Mouse (Mus musculus) intestine, postnatal 0 days (tissue): Measurements from ENCODE around the gene Hamp2. TPM values are rescaled to one million over a fixed set of nuclear protein-coding genes. Genes with fewer than 3 reads are reported as not detected.

Source experiments
- ATAC-seq: fragments of 200-750 bp; cut with Nextera tagmentation; 2 replicates; pipeline ENCODE4 v1.8.0; 2017; ENCODE audit warnings: mild to moderate bottlenecking, moderate TSS enrichment, moderate library complexity
- H3K27ac ChIP-seq: fragments of 300-500 bp; sonication (generic); 2 replicates; pipeline ENCODE4 v1.5.1; 2014; ENCODE audit warnings: mild to moderate bottlenecking, low read depth, low read length, moderate library complexity
- H3K27me3 ChIP-seq: fragments of 300-500 bp; sonication (generic); replicated peaks from 2 replicates; pipeline ENCODE4 v1.6.1; 2014; ENCODE audit warnings: low read length, mixed read lengths; ENCODE audit not compliant: control insufficient read depth, insufficient read depth
- H3K36me3 ChIP-seq: fragments of 300-500 bp; sonication (generic); 2 replicates; pipeline ENCODE4 v1.6.1; 2014; ENCODE audit warnings: mild to moderate bottlenecking, moderate library complexity; ENCODE audit not compliant: control insufficient read depth, insufficient read depth
- H3K4me1 ChIP-seq: fragments of 300-500 bp; sonication (generic); replicated peaks from 2 replicates; pipeline ENCODE4 v1.6.1; 2014; ENCODE audit warnings: antibody characterized with exemption, low read length, mixed read lengths; ENCODE audit not compliant: control insufficient read depth, insufficient read depth
- H3K4me2 ChIP-seq: fragments of 300-500 bp; sonication (generic); replicated peaks from 2 replicates; pipeline ENCODE4 v1.6.1; 2014; ENCODE audit warnings: low read depth, mild to moderate bottlenecking, moderate library complexity
- H3K4me3 ChIP-seq: fragments of 300-500 bp; sonication (generic); 2 replicates; pipeline ENCODE4 v1.5.1; 2014; ENCODE audit warnings: low read depth, low read length
- H3K9ac ChIP-seq: fragments of 300-500 bp; sonication (generic); 2 replicates; pipeline ENCODE4 v1.6.1; 2014; ENCODE audit warnings: mild to moderate bottlenecking, low read depth, low read length
- H3K9me3 ChIP-seq: fragments of 300-500 bp; sonication (generic); 2 replicates; pipeline ENCODE4 v1.6.1; 2016; ENCODE audit warnings: mixed run types; ENCODE audit not compliant: control insufficient read depth
- CTCF ChIP-seq: sonication (generic); IDR thresholded peaks from 2 replicates; pipeline ENCODE4 v1.5.1; 2016; ENCODE audit warnings: low read depth, mild to moderate bottlenecking, control low read depth, antibody characterized with exemption, moderate library complexity
- WGBS: fragments of 180-500 bp; shearing (Covaris S2); extraction: QIAGEN DNeasy Blood & Tissue Kit; methylation state at CpG from one replicate; pipeline ENCODE4 v1.1.7; 2014; 5-methylcytosine and 5-hydroxymethylcytosine counted together
- polyA plus RNA-seq: library from polyadenylated mRNA; unstranded; fragments of >200 nt; fragmentation: Nextera tagmentation; extraction: Ambion mirVana; gene quantifications from 2 replicates; pipeline ENCODE4 v1.2.1, GENCODE M21; 2015

Hamp2 gene
- polyA plus RNA-seq, 1 experiment from 2014 or later, result not detected

GRCm38 (mm10) chr7:30890681-30891080 lies 33.8 kb downstream of the Hamp2 start:
- Histone ChIP-seq H3K36me3 (no peaks in the 10 kb centered on the region), H3K4me2 (no peak overlapping the region), H3K27me3 (no peaks in the 10 kb centered on the region), H3K27ac (no peak overlapping the region), H3K4me1 (no peaks in the 10 kb centered on the region), H3K9ac (no peak overlapping the region), H3K9me3 (no peaks in the 10 kb centered on the region), H3K4me3 (no peak overlapping the region)
- 25% methylated on average over 2 of the region's 2 CpGs for WGBS
- TF ChIP-seq CTCF, result no peak
- no peak for ATAC-seq

- Histone ChIP-seq H3K9me3 (no peaks in the 10 kb centered on the region), H3K9ac (no peak overlapping the region), H3K36me3 (no peaks in the 10 kb centered on the region), H3K27ac (no peak overlapping the region), H3K4me1 (no peaks in the 10 kb centered on the region), H3K27me3 (no peaks in the 10 kb centered on the region), H3K4me2 (no peak overlapping the region), H3K4me3 (no peak overlapping the region)
- no peak for ATAC-seq
- no peak for TF ChIP-seq CTCF
- WGBS, result 65% methylated on average over 7 of the region's 7 CpGs
These were observed 35.7 kb downstream of the Hamp2 start for GRCm38 (mm10) chr7:30888786-30889185.

DNA sequence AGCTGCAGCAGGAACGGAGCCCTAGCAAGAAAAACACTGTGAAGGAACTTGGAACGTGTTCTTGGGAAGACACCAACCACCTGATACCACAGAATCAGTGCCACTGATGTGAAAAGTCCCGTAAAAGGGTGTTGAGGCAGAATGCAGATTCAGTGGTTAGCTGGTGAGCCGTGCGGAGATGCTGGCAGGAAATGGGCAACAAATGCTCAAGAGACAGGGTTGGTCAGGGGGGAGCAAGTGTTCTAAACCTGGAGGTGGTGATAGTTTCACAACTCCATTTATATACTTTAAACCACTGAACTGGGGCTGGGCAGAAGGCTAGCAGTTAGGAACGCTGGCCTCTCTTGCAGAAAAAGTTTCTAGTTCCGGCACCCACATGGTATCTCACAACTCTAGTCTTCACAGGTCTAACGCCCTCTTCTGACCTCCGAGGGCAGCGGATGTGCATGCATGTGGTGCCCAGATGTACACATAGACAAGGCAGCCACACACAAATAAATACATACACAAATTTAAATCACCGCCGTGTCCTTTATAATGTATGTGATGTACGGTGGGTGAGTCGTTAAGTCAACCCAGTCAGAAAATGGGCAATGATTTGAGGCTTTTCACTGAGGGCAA lies 36.8 kb downstream of the Hamp2 start:
- no peaks in the 10 kb centered on the region for H3K4me1 ChIP-seq
- no peaks in the 10 kb centered on the region for H3K27me3 ChIP-seq
- WGBS, result 85% methylated on average over 14 of the region's 14 CpGs
- no peaks in the 10 kb centered on the region for H3K9me3 ChIP-seq
- no peak for TF ChIP-seq CTCF
- H3K4me2 ChIP-seq, result no peak overlapping the region
- H3K9ac ChIP-seq, result no peak overlapping the region
- H3K27ac ChIP-seq, result no peak overlapping the region
- H3K4me3 ChIP-seq, result no peak overlapping the region
- H3K36me3 ChIP-seq, result no peaks in the 10 kb centered on the region
- no peak for ATAC-seq

- Histone ChIP-seq H3K36me3 (no peaks in the 10 kb centered on the region), H3K4me1 (no peaks in the 10 kb centered on the region), H3K27me3 (no peaks in the 10 kb centered on the region), H3K4me2 (no peak overlapping the region), H3K9ac (no peak overlapping the region), H3K27ac (no peak overlapping the region), H3K9me3 (no peaks in the 10 kb centered on the region), H3K4me3 (no peak overlapping the region)
- ATAC-seq, result no peak
- 83% methylated on average over 4 of the region's 4 CpGs for WGBS
- TF ChIP-seq CTCF, result no peak
These were observed 37.6 kb downstream of the Hamp2 start for GRCm38 (mm10) chr7:30886852-30887251.

GRCm38 (mm10) chr7:30884047-30884446 lies 40.4 kb downstream of the Hamp2 start:
- no peak overlapping the region for H3K4me3 ChIP-seq

GRCm38 (mm10) chr7:30881367-30881766 lies 43.1 kb downstream of the Hamp2 start:
- TF ChIP-seq CTCF, result no peak
- H3K4me3 ChIP-seq, result no peak overlapping the region
- no peaks in the 10 kb centered on the region for H3K27me3 ChIP-seq

More at GRCm38 (mm10) chr7:30884047-30884446, 40.4 kb downstream of the Hamp2 start:
- TF ChIP-seq CTCF, result no peak
- no peaks in the 10 kb centered on the region for H3K4me1 ChIP-seq
- no peak for ATAC-seq
- H3K27ac ChIP-seq, result no peak overlapping the region
- H3K9ac ChIP-seq, result no peak overlapping the region
- no peaks in the 10 kb centered on the region for H3K36me3 ChIP-seq
- H3K4me2 ChIP-seq, result no peak overlapping the region
- H3K27me3 ChIP-seq, result no peaks in the 10 kb centered on the region
- H3K9me3 ChIP-seq, result no peaks in the 10 kb centered on the region

DNA sequence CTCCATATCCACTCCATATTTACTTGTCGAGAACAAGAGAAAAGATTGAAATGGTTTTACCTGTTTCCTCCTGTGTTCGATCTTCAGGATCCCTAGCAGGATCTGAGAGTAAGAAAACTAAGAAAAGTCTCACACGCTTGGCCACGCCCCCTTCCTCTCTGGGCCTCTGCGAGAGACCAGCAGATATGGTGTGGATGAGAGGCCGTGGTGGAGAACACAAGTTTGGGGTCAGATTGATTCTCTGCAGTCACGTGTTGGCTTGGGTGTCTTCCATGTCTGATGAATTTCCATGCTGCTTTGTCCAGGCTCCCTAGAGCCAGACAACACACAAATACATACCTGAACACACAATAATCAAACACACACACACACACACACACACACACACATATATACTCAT lies 44.3 kb downstream of the Hamp2 start, which contains the start of gene Cd22:
Cd22 (minus strand) TSS at position 167 of the 400 bp plus-strand sequence.
- Histone ChIP-seq H3K9ac (no peak within 1 kb of the TSS), H3K4me2 (no peak within 1 kb of the TSS), H3K36me3 (no peaks in the 10 kb centered on the region), H3K4me1 (no peaks in the 10 kb centered on the region), H3K9me3 (no peaks in the 10 kb centered on the region), H3K4me3 (no peak within 1 kb of the TSS), H3K27ac (no peak within 1 kb of the TSS), H3K27me3 (no peaks in the 10 kb centered on the region)
- WGBS, result 51% methylated on average over 7 of the region's 7 CpGs
- no peak for TF ChIP-seq CTCF
- ATAC-seq, result no peak

More at GRCm38 (mm10) chr7:30881367-30881766, 43.1 kb downstream of the Hamp2 start:
- Histone ChIP-seq H3K4me1 (no peaks in the 10 kb centered on the region), H3K36me3 (no peaks in the 10 kb centered on the region), H3K4me2 (no peak overlapping the region), H3K9ac (no peak overlapping the region), H3K9me3 (no peaks in the 10 kb centered on the region), H3K27ac (no peak overlapping the region)
- no peak for ATAC-seq
- 70% methylated on average over 3 of the region's 3 CpGs for WGBS
